Mouse (Mus musculus) pancreas, adult 10 weeks (tissue): ENCODE results near the gene Gm20807. TPM values are rescaled to one million over a fixed set of nuclear protein-coding genes. Genes with fewer than 3 reads are reported as not detected.

Experiments
- polyA plus RNA-seq: library from polyadenylated mRNA; stranded (reverse); fragments of 350-450 nt; fragmentation: Illumina TruSeq; extraction: RNeasy Lipid Tissue Mini Kit (QIAGEN cat#74804); gene quantifications from one replicate; pipeline ENCODE4 v1.2.3, GENCODE M21; 2015; ENCODE audit warnings: low read depth, low replicate concordance; ENCODE audit not compliant: insufficient read depth

Gm20807 gene
- not detected for polyA plus RNA-seq

GRCm38 (mm10) chrY:13042591-13042990 lies at the start of gene Gm20807:
TSS of gene Gm20807 (plus strand) at chrY:13042891.

Other genes with a start within 250 kb of the Gm20807 start
- not detected for gene Gm21891, start 90.6 kb downstream of the Gm20807 start, polyA plus RNA-seq
- gene Gm21425, start 119.1 kb downstream of the Gm20807 start, polyA plus RNA-seq = not detected
- gene Gm21828, start 181.0 kb downstream of the Gm20807 start, polyA plus RNA-seq = not detected
- not detected for gene Gm21440, start 209.5 kb downstream of the Gm20807 start, polyA plus RNA-seq
- not detected for gene Gm21454, start 209.6 kb downstream of the Gm20807 start, polyA plus RNA-seq